Mouse (Mus musculus) G1E (cell line): Measurements from ENCODE around the gene Ppp4c.

Experiments used
- CTCF ChIP-seq: IDR thresholded peaks from 2 replicates; pipeline ENCODE4 v1.5.1; 2012; ENCODE audit warnings: low read depth, low read length, inconsistent platforms, mixed read lengths
- TAL1 ChIP-seq: conservative IDR thresholded peaks from 2 replicates; pipeline ENCODE4 v1.6.1; 2012; ENCODE audit warnings: low read depth, low read length, inconsistent platforms, mixed read lengths

DNA sequence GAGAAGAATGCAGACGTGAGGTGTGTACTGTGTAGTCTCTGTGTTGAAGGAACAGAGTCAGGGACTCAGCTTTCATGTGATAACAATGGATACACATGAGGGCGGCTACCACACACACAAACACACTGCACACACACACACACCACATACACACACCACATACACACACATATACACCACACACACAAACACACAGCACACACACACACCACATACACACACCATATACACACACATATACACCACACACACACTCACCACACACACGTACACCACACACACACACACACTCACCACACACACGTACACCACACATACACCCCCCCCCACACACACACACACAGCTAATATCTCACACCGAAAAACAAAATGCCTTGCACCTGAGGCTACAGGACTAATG, 50.8 kb downstream of the Ppp4c start:
- TF ChIP-seq TAL1 = no peak
- no peak for TF ChIP-seq CTCF
